Mouse (Mus musculus): Measurements from ENCODE around the gene Slc35g2.

Gene Slc35g2

DNA sequence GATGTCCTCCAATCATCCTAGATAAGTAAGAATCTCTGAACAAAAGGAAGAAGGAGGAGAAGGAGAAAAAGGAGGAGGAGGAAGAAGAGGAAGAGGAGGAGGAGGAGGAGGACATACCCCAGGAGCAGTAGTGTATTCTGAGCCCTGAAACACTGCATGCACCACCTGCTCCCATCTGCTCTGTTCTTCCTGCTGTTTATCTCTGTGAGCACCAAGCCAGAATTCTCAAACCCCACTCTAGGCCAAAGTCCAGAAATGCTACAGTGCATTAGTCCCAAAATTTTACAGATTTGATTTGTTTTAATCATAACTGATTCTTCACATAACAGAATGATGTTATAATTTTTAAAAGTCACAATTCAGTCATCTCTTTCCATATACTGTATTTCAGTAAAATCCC lies 11.9 kb downstream of the Slc35g2 start:
- no peak for DNase-seq (ENCODE audit: low spot score in 2 of 2)

- no peak for DNase-seq (ENCODE audit: low spot score in 2 of 2)
These were observed 12.8 kb downstream of the Slc35g2 start for GRCm38 (mm10) chr9:100558023-100558573.

DNA sequence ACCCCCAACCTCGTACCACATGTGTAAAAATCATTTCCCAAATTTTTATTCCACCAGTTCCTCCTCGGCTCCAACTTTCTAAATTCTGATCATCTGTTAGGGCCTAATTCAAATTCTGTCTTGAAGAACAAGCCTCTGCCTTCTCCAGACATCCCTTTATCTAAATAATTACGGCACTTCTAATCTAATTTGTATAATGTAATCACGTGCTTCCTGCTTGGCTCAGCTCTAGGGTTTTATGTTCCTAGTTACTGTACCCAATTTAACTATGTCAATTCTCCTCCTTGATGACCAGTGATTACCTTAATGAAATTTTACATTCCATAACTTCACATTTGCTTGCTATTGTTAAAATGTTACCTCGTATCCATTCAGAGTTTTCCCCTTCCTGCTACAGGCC lies 15.2 kb downstream of the Slc35g2 start:
- no peak for DNase-seq (ENCODE audit: low spot score in 2 of 2)

DNA sequence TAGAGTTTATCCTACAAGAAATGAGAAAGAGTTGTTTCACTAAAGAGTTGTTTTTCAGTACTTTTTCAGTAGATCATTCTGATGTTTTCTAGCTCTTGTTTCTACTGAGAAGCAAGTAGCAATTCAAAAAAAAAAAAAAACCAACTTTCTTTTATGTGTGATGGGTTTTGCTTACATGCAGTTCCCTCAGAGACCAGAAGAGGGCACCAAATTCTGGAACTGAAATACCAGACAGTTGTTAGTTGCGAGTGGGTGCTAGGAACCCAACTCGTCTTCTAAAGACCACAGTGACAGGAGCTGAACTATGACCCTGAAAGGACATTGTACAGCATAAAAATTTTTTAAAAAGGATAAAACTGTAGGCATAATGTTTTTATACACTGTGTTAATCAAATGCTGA lies 22.6 kb downstream of the Slc35g2 start:
- DNase-seq (ENCODE audit: low spot score in 2 of 2) = no peak

DNA sequence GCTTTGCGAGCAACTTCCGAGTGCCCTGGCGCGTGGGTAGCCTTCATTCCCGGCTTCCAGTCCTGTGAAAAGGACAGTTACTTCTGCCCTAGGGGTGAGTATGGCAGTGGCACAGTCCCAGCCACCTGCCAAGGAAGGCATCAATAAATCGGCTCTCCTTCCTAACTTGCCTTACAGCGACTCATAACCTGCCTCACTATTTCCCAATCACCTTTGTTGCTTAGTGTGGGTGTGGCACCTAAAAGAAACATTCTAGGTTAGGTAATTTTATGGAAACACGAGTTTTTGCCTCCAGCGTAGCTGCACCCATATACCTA lies 24.3 kb downstream of the Slc35g2 start:
- DNase-seq (ENCODE audit: low spot score in 2 of 2) = no peak

DNA sequence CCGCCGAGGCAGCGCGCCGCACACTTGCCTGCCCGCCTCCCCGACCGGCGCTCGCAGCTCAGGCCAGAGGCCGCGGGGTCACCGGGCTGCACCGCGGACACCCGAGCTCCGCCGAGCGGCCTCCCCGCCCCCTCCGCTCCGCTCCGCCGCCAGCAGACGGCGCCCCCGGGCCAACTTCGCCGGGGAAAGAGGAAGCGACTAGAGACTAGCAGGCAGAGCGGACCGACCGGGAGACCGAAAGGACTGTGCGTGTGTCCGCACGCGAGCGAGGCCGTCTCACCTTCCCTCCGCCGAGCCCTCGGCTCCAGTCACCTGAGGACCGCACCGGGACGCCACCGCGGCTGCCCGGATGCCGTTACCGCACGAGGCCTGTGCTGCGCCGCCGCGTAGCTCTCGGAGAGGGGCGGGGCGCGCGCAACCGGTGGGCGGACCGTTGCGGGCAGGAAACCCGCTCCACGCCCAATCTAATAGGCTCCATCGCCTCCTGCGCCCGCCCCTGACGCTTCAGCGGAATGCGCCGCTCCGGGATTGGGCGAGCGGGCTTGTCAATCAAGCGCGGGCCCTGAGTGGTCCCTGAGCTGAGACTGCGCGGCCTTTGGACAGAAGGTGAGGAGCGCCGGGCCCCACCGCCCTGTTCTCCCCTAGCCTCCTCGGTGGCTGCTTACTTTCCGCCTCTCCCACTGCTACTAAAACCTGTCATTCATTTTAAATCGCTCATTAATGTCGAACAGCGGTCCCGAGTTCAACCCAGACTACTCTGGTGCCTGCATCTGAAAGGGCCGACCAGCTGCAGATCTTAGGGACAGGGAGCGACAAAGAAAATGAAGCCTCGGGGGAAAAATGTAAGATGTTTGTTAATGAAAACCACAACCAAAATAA lies 24.9 kb downstream of the Slc35g2 start, which contains the start of gene Nck1:
Nck1 (minus strand) TSS at position 420 of the 879 bp plus-strand sequence.
- peak; percentile 98 to 100 for DNase-seq (ENCODE audit: low spot score in 2 of 2)

- no peak for DNase-seq (ENCODE audit: low spot score in 2 of 2)
These were observed 25.8 kb downstream of the Slc35g2 start for GRCm38 (mm10) chr9:100544948-100545714.

GRCm38 (mm10) chr9:100535618-100536262 lies 35.1 kb downstream of the Slc35g2 start:
- no peak for DNase-seq (ENCODE audit: low spot score in 2 of 2)

GRCm38 (mm10) chr9:100534686-100535085 lies 36.2 kb downstream of the Slc35g2 start:
- no peak for DNase-seq (ENCODE audit: low spot score in 2 of 2)

DNA sequence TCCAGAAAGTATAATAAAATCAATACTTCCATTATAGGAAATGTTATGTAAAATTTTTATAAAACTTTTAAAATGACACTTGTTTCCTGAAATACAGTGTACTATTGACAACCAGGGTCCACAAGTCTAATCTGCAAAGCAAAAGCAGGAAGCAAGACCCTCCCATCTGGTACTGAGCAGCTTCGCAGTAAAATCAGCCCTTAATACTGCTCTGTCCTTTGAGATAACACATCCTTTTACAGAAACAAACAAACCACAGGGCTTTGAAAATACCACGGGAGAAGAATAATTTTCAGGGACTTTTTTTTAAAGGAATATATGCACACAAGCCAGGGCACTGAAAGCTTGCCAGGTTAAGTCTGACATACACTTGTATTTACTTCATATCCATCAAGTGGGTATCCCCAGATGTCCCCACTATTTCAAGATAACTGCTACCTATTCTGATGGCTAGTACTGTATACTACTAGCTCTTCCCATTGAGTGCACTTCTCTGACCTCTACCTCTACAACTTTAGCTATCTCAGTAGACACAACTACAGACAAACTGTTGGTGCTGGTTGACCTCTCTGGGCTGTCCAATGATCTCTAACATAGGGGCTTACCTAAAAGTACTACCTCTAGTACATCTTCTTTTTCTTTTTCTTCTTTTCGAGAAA lies 37.9 kb downstream of the Slc35g2 start:
- no peak for DNase-seq (ENCODE audit: low spot score in 2 of 2)

DNA sequence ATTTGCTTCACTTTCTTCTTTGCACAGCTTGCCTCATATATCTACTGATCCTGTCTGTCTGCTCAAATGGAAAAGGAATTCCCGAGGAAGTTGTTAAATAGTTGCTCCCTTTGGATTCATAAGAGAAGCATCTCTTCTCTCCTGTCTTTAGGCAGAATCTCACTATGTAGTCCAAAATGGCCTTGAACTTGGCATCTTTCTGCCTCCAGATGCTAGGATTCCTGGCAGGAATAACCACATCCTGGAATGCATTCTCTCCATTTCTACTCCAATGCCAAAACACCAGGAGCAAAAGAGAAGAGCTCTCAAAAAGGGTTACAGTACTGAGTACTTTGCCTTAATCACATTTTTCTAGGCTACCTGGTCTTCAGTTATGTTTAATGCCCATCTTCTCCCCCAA lies 39.6 kb downstream of the Slc35g2 start:
- DNase-seq (ENCODE audit: low spot score in 2 of 2) = no peak

DNA sequence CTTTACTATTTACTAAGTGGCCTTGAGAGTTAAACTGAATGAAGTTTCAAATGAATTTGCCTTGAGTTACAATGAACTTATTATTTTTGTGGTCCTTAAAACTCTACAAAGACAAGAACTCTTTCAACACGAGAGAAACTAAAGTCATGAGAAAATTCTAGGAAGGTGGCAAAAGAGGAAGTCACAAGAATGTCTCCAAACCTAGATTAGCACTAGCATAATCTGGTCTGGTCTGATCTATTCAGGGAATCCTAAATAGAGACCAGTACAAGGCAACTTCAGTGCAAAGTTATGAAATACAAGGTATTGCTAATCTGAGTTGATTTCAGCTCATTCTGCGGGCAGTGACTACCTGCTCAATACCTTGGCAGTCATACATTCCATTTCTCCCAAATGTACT lies 45.7 kb downstream of the Slc35g2 start:
- DNase-seq (ENCODE audit: low spot score in 2 of 2) = no peak

DNA sequence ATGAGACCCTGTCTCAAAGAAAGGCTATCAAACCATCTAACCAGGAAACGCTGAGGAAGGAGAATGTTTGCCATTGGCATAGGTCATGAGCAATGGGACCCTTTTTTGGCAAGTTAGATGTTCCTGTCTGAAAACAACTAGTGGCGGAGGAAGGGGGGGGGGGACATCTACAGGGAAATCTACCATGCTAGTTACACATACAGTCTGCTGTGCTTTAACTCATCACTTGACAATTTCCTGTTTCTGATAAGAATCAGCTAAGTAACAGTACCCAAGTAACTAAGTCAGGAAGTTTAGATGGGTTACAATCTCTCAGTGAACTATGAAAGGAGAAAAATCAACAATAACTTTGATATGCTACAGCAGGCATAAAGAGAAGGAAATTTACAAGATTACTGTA lies 48.9 kb downstream of the Slc35g2 start:
- DNase-seq (ENCODE audit: low spot score in 2 of 2) = no peak

DNA sequence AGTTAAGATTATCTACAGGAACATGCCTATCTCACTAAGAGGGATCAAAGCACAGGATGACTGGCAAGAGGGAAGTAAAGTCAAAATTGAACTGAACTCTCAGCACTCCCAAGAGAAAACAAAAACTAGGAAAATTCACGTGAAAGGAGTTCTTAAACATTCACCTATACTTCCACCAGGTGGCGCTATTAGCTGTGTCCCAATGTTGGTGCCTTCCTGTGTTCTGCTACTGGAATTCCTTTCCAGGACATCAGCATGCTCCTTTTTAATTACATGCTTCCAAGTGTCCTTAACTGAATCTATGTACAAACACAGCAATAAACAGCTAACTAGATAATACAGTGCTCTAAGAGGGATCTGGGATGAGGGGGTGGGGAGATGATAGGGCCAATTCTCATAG lies 50.3 kb downstream of the Slc35g2 start:
- peak in 1 of 2 experiments; percentile 12 for DNase-seq (ENCODE audit: low spot score in 2 of 2)

GRCm38 (mm10) chr9:100520012-100520411 lies 50.9 kb downstream of the Slc35g2 start:
- DNase-seq (ENCODE audit: low spot score in 2 of 2) = no peak

DNA sequence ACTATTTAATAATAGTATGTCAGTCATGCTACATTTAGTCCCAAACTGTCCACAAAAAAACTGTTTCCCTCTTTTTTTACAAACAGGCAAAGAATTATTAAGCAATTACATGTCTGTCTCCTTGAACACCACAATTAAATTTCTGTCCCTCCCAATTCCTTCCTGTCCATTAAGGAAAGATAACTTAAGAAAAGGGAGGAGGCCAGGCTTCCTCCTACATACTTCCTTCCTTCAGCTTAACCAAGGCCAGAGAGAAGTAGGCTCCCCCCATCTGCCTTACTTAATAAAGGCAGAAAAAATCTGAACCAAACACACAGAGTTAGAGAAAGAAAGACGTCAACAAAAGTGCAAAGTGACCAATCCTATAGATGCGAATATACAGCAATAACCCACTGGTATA lies 63.3 kb downstream of the Slc35g2 start:
- DNase-seq (ENCODE audit: low spot score in 2 of 2) = no peak

- no peak for DNase-seq (ENCODE audit: low spot score in 2 of 2)
These were observed 64.2 kb downstream of the Slc35g2 start for GRCm38 (mm10) chr9:100506652-100507051.

- no peak for DNase-seq (ENCODE audit: low spot score in 2 of 2)
These were observed 65.4 kb downstream of the Slc35g2 start for GRCm38 (mm10) chr9:100505498-100505897.
